Mouse (Mus musculus) midbrain, embryonic 11.5 days (tissue): ENCODE measurements around the gene Sema4c. TPM values are rescaled to one million over a fixed set of nuclear protein-coding genes. Genes with fewer than 3 reads are reported as not detected.
A peak's percentile ranks its signal among the peaks of the same experiment; 100 is the strongest.

ENCODE experiments used
- ATAC-seq: fragments of 200-750 bp; cut with Nextera tagmentation; 2 replicates; pipeline ENCODE4 v1.8.0; 2017; ENCODE audit warnings: moderate TSS enrichment, moderate library complexity; ENCODE audit not compliant: low FRiP score
- DNase-seq: peaks from one replicate; pipeline ENCODE4 v3.0.0; 2015; ENCODE audit warnings: low spot score; ENCODE audit errors: missing footprints
- H3K27ac ChIP-seq: fragments of 300-500 bp; sonication (generic); 2 replicates; pipeline ENCODE4 v1.5.1; 2014; ENCODE audit warnings: low read depth, low read length
- H3K27me3 ChIP-seq: fragments of 300-500 bp; sonication (generic); 2 replicates; pipeline ENCODE4 v1.6.1; 2014; ENCODE audit warnings: mild to moderate bottlenecking, low read length, moderate library complexity, mixed read lengths; ENCODE audit not compliant: control insufficient read depth, insufficient read depth
- H3K36me3 ChIP-seq: fragments of 300-500 bp; sonication (generic); 2 replicates; pipeline ENCODE4 v1.6.1; 2014; ENCODE audit warnings: mild to moderate bottlenecking, low read length, moderate library complexity, mixed read lengths; ENCODE audit not compliant: control insufficient read depth, insufficient read depth
- H3K4me1 ChIP-seq: fragments of 300-500 bp; sonication (generic); 2 replicates; pipeline ENCODE4 v1.6.1; 2014; ENCODE audit warnings: low read length; ENCODE audit not compliant: control insufficient read depth, insufficient read depth
- H3K4me2 ChIP-seq: fragments of 300-500 bp; sonication (generic); 2 replicates; pipeline ENCODE4 v1.6.1; 2014; ENCODE audit warnings: mild to moderate bottlenecking, moderate library complexity
- H3K4me3 ChIP-seq: fragments of 300-500 bp; sonication (generic); 2 replicates; pipeline ENCODE4 v1.5.1; 2014; ENCODE audit warnings: low read depth, low read length
- H3K9ac ChIP-seq: fragments of 300-500 bp; sonication (generic); 2 replicates; pipeline ENCODE4 v1.6.1; 2014; ENCODE audit warnings: low read length
- H3K9me3 ChIP-seq: fragments of 300-500 bp; sonication (generic); 2 replicates; pipeline ENCODE4 v1.6.1; 2016; ENCODE audit warnings: low read length; ENCODE audit not compliant: control insufficient read depth
- WGBS: fragments of 180-500 bp; shearing (Covaris S2); extraction: QIAGEN DNeasy Blood & Tissue Kit; methylation state at CpG from one replicate; pipeline ENCODE4 v1.1.7; 2014; 5-methylcytosine and 5-hydroxymethylcytosine counted together
- polyA plus RNA-seq: library from polyadenylated mRNA; unstranded; fragments of >200 nt; fragmentation: Nextera tagmentation; extraction: Ambion mirVana; gene quantifications from 2 replicates; pipeline ENCODE4 v1.2.1, GENCODE M21; 2014

Gene Sema4c
- polyA plus RNA-seq, 1 experiment from 2014 or later = 3.1 TPM

DNA sequence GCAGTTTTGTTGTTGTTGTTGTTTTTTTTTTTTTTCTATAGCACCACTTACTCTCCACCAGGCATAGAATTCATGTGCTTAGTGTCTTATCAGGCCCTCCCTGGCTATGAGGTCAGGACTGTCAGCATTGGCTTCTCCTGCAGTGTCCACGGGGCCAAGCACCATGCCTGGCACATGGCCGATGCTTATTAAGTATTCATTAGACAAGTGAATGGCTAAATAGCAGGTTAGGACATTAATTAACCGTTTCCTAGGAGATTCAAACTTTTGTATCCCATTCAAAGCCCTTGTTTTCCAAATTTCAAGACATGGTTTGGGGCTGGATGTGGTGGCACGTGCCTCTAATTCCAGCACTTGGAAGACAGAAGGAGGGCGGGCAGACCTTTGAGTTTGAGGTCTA, 23.1 kb upstream of the Sema4c start:
- H3K4me1 ChIP-seq = peaks cover 18% of the 10 kb centered on the region
- no peaks in the 10 kb centered on the region for H3K9me3 ChIP-seq
- no peaks in the 10 kb centered on the region for H3K36me3 ChIP-seq
- no peak overlapping the region for H3K4me3 ChIP-seq
- H3K9ac ChIP-seq = no peak overlapping the region; the same call in 1 of the 2 replicates
- no peak for ATAC-seq
- peak overlapping the region; percentile 87 for H3K27ac ChIP-seq
- DNase-seq = no peak
- H3K4me2 ChIP-seq = no peak overlapping the region
- 67% methylated on average over 5 of the region's 5 CpGs for WGBS
- no peaks in the 10 kb centered on the region for H3K27me3 ChIP-seq

GRCm38 (mm10) chr1:36580384-36581207, 22.4 kb upstream of the Sema4c start:
- H3K27me3 ChIP-seq = no peaks in the 10 kb centered on the region
- H3K9ac ChIP-seq = peak overlapping the region; percentile 60
- peak overlapping the region; percentile 87 for H3K27ac ChIP-seq
- no peaks in the 10 kb centered on the region for H3K36me3 ChIP-seq
- H3K4me2 ChIP-seq = peak overlapping the region; percentile 40
- 0 out of 2 replicates have a peak overlapping the region, but pooled peaks have one; percentile 5 for H3K4me3 ChIP-seq
- peak; percentile 94 for ATAC-seq
- peak; percentile 96 for DNase-seq
- no peaks in the 10 kb centered on the region for H3K9me3 ChIP-seq
- peaks cover 18% of the 10 kb centered on the region for H3K4me1 ChIP-seq
- 2% methylated on average over 17 of the region's 17 CpGs for WGBS

DNA sequence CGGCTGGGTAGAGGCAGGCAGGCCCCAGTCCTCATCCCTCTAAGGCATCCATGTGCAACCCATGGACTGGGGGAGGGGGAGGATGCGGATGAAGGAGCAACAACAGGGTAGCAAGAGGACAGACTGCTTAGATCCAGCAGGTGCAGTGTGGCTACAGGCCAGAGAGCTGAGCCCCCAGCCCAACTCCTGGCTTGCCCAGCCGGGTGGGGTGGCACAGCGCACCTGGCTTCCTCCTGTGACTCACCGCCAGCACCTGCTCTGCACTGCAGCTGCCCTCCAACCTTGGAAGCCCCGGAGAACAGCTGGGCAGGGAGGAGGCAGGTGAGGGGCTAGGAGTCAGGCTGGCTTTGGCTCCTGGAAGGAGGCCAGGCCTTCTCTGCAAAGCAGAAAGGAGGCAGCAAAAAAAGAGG, 21.8 kb upstream of the Sema4c start:
- Histone ChIP-seq H3K4me1 (peaks cover 18% of the 10 kb centered on the region), H3K4me3 (no peak overlapping the region), H3K9ac (peak overlapping the region; percentile 60), H3K27me3 (no peaks in the 10 kb centered on the region), H3K4me2 (peak overlapping the region; percentile 40), H3K36me3 (no peaks in the 10 kb centered on the region), H3K9me3 (no peaks in the 10 kb centered on the region), H3K27ac (peak overlapping the region; percentile 87)
- peak; percentile 72 for ATAC-seq
- DNase-seq = peak; percentile 92
- WGBS = 12% methylated on average over 6 of the region's 6 CpGs

DNA sequence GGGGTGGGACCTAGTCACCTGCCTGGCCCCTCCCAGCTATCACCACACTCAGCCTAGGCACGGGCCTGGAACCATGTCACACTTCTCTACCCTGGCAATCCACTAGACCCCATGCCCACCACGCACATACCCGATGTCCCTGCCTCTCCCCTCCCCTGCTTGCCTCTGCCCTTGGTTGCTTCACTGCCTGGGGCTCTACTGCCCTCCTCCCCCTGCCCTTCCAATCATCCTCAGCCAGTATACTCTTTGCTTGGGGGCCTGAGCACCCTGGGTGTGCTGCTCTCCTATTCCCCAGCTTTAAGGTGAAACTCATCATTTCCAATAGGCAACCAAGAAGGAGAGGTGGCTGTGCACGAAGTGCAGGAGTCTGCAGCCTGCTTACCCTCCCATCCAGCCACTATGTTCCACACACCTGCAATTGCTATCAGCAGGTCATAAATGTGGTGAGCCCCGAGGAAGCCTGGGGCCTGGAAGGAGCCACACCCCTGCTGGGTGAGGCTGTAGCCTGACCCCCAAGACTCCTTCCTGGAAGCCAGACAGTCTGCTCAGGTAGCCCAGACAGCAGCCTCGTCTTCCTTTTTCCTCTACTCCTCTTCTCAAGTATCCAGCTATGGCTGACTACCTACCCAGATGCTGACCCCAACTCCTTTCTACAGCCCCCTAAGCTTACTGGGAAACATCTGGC, 19.0 kb upstream of the Sema4c start:
- no peak overlapping the region for H3K27ac ChIP-seq
- H3K4me2 ChIP-seq = no peak overlapping the region
- no peak overlapping the region for H3K4me3 ChIP-seq
- ATAC-seq (no peak), DNase-seq (no peak)
- no peaks in the 10 kb centered on the region for H3K27me3 ChIP-seq
- WGBS = 72% methylated on average over 6 of the region's 6 CpGs
- peaks cover 18% of the 10 kb centered on the region for H3K4me1 ChIP-seq
- no peak overlapping the region for H3K9ac ChIP-seq
- H3K9me3 ChIP-seq = no peaks in the 10 kb centered on the region
- H3K36me3 ChIP-seq = no peaks in the 10 kb centered on the region

- no peaks in the 10 kb centered on the region for H3K36me3 ChIP-seq
- H3K4me3 ChIP-seq = no peak overlapping the region
- H3K9ac ChIP-seq = no peak overlapping the region
- WGBS = 65% methylated on average over 6 of the region's 6 CpGs
- no peaks in the 10 kb centered on the region for H3K27me3 ChIP-seq
- H3K4me1 ChIP-seq = peaks cover 8% of the 10 kb centered on the region
- no peaks in the 10 kb centered on the region for H3K9me3 ChIP-seq
- no peak overlapping the region for H3K27ac ChIP-seq
- H3K4me2 ChIP-seq = no peak overlapping the region
- DNase-seq (no peak), ATAC-seq (no peak)
Observed at GRCm38 (mm10) chr1:36575347-36575746, 17.2 kb upstream of the Sema4c start.

GRCm38 (mm10) chr1:36574196-36574955, 16.2 kb upstream of the Sema4c start:
- no peak overlapping the region for H3K4me3 ChIP-seq
- H3K9me3 ChIP-seq = no peaks in the 10 kb centered on the region
- H3K9ac ChIP-seq = no peak overlapping the region
- H3K4me1 ChIP-seq = no peaks in the 10 kb centered on the region
- no peaks in the 10 kb centered on the region for H3K27me3 ChIP-seq
- H3K4me2 ChIP-seq = no peak overlapping the region
- no peak for ATAC-seq
- DNase-seq = no peak
- H3K27ac ChIP-seq = no peak overlapping the region
- H3K36me3 ChIP-seq = no peaks in the 10 kb centered on the region
- 79% methylated on average over 5 of the region's 5 CpGs for WGBS

DNA sequence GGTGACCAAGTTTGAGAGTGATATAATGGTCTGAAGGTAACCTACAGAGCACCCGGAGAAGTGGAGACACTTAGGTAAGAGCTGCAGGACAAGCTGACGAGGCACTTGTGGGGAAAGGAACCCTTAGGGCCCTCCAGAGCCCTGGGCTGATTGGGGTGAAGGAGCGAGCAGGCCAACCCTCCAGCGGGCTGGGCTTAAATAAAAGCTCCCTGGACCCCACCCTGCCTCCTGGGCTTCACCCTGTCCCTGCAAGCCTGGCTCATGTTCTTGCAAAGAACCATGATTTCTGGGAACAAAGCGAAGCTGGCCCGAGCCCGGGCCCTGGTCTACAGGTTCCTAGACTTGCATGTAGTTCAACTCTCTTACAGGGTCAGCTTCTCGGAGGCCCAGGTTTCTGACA, 15.4 kb upstream of the Sema4c start:
- 81% methylated on average over 8 of the region's 8 CpGs for WGBS
- DNase-seq (no peak), ATAC-seq (no peak)
- Histone ChIP-seq H3K9me3 (no peaks in the 10 kb centered on the region), H3K4me1 (no peaks in the 10 kb centered on the region), H3K4me3 (no peak overlapping the region), H3K9ac (no peak overlapping the region), H3K4me2 (no peak overlapping the region), H3K27ac (no peak overlapping the region), H3K36me3 (no peaks in the 10 kb centered on the region), H3K27me3 (no peaks in the 10 kb centered on the region)

DNA sequence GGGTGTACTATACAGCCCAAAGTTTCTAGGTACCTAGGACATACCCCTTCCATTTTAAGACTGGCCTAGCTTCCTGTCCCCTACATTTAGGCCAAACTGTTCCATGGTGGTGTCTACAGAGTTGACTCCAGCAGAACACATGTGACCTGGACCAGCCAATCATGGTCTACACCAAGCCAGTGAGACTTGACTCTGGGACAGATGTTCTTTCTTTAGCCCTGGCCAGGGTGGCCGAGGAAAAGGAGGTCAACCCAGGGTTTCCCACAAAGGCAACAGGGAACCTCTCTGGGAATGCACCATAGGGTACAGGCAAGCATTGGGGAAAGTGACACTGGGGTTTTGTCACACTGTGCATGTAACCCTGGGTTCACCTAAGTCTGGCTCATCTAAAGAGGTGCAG, 14.6 kb upstream of the Sema4c start:
- ATAC-seq = no peak
- Histone ChIP-seq H3K27me3 (no peaks in the 10 kb centered on the region), H3K4me1 (peaks cover 3% of the 10 kb centered on the region; the same call in 1 of the 2 replicates), H3K9me3 (no peaks in the 10 kb centered on the region), H3K36me3 (no peaks in the 10 kb centered on the region), H3K9ac (no peak overlapping the region), H3K27ac (no peak overlapping the region), H3K4me2 (no peak overlapping the region), H3K4me3 (no peak overlapping the region)
- WGBS = 64% methylated on average over 1 of the region's 1 CpGs
- no peak for DNase-seq
